ENCODE assay signal across 9 mouse cellular contexts in the genomic region with DNA sequence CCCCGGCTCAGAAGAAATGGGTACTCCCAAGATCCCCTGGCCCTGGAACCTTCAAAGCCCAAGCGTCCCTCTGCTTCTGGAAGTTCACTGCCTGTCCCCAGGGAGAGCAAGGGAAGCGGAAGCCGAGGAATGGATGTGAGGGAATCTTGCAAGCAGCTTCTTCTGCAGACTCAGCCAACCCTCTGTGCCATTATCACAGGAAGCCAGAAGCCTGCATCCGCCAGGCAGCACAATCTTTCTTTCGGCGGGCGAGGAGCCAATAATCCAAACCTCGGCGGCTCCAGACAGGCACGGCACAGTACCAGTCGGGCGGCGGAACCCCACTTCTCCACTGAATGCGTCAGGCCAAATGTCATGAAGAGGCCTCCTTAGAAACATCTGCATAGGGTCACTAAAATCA. TPM values are rescaled to one million over a fixed set of nuclear protein-coding genes. Genes with fewer than 3 reads are reported as not detected.
DNase-seq lines count a peak whose midpoint lies in the region; ATAC-seq and TF ChIP-seq lines count a peak whose summit lies in the region.
"Had no signal": no experiment of that assay in that cellular context is flagged by ENCODE, and none has a peak within 500 bp of the region (broad histone marks: within the 10 kb centered on the region; RNA-seq: fewer than 3 reads in every experiment).

No protein-coding gene starts in this region.

- H3K9me3 ChIP-seq in forebrain, postnatal 0 days (ENCODE audit: low read length): no peaks in the 10 kb centered on the region
- no peaks in the 10 kb centered on the region for H3K9me3 ChIP-seq in intestine, postnatal 0 days (ENCODE audit: control insufficient read depth)
- H3K9me3 ChIP-seq in liver, embryonic 12.5 days (replicated peaks): no peaks in the 10 kb centered on the region

- no peak overlapping the region; the same call in 1 of the 2 replicates for H3K9ac ChIP-seq in forebrain, postnatal 0 days
- H3K9ac ChIP-seq in intestine, postnatal 0 days (ENCODE audit: low read depth, low read length): no peak overlapping the region
- H3K9ac ChIP-seq in liver, embryonic 12.5 days: no peak overlapping the region

- H3K27ac ChIP-seq in forebrain, postnatal 0 days (ENCODE audit: low read depth, low read length): peak overlapping the region; percentile 42
- peak overlapping the region; percentile 1 for H3K27ac ChIP-seq in intestine, postnatal 0 days (ENCODE audit: low read depth, low read length)
- peak overlapping the region; percentile 46 for H3K27ac ChIP-seq in liver, embryonic 12.5 days

- no peak overlapping the region for H3K4me3 ChIP-seq in forebrain, postnatal 0 days (ENCODE audit: low read depth, low read length)
- no peak overlapping the region for H3K4me3 ChIP-seq in intestine, postnatal 0 days (ENCODE audit: low read depth, low read length)
- H3K4me3 ChIP-seq in liver, embryonic 12.5 days: no peak overlapping the region
- H3K4me3 ChIP-seq: erythroblast, embryonic 14.5 days had no signal

- no peak for DNase-seq in frontal cortex, postnatal 25 days (ENCODE audit: low spot score in 2 of 2)
- peak; percentile 78 for DNase-seq in adrenal gland, postnatal 14 days
- peak; percentile 71 for DNase-seq in forebrain, postnatal 0 days
- peak; percentile 69 for DNase-seq in right cerebral cortex, postnatal 4 days
- no peak for DNase-seq in spleen, postnatal 10 days (ENCODE audit: low spot score in 2 of 2)

- peak overlapping the region; percentile 7 for H3K4me2 ChIP-seq in forebrain, postnatal 0 days (ENCODE audit: low read depth)
- H3K4me2 ChIP-seq in intestine, postnatal 0 days (replicated peaks; ENCODE audit: low read depth): peak overlapping the region; percentile 21; the same call in 1 of the 2 replicates
- H3K4me2 ChIP-seq in liver, embryonic 12.5 days: peak overlapping the region; percentile 23

- ATAC-seq in frontal cortex, adult (ENCODE audit: low TSS enrichment): peak; percentile 61
- peak; percentile 39 for ATAC-seq in forebrain, postnatal 0 days
- ATAC-seq in intestine, postnatal 0 days: no peak
- ATAC-seq in liver, embryonic 12.5 days: no peak

- peaks cover 43% of the 10 kb centered on the region for H3K4me1 ChIP-seq in forebrain, postnatal 0 days (ENCODE audit: insufficient read depth)
- H3K4me1 ChIP-seq in intestine, postnatal 0 days (replicated peaks; ENCODE audit: control insufficient read depth, insufficient read depth, low read length): peaks cover 26% of the 10 kb centered on the region
- peaks cover 58% of the 10 kb centered on the region for H3K4me1 ChIP-seq in liver, embryonic 12.5 days

- 43% methylated on average over 15 of the region's 15 CpGs for WGBS in forebrain, postnatal 0 days
- 62% methylated on average over 15 of the region's 15 CpGs for WGBS in intestine, postnatal 0 days
- WGBS in liver, embryonic 12.5 days (ENCODE audit: insufficient replicate concordance): 38% methylated on average over 15 of the region's 15 CpGs

- no peaks in the 10 kb centered on the region for H3K36me3 ChIP-seq in forebrain, postnatal 0 days (ENCODE audit: insufficient read depth)
- no peaks in the 10 kb centered on the region for H3K36me3 ChIP-seq in intestine, postnatal 0 days (ENCODE audit: control insufficient read depth, insufficient read depth)
- H3K36me3 ChIP-seq in liver, embryonic 12.5 days: no peaks in the 10 kb centered on the region

- H3K27me3 ChIP-seq in forebrain, postnatal 0 days (ENCODE audit: insufficient read depth, low read length): no peaks in the 10 kb centered on the region
- H3K27me3 ChIP-seq in intestine, postnatal 0 days (replicated peaks; ENCODE audit: control insufficient read depth, insufficient read depth, low read length): no peaks in the 10 kb centered on the region
- peaks cover 10% of the 10 kb centered on the region; the same call in 1 of the 2 replicates for H3K27me3 ChIP-seq in liver, embryonic 12.5 days (replicated peaks)

- no peak for TF ChIP-seq CTCF in forebrain, postnatal 0 days (IDR thresholded peaks at IDR 0.05; ENCODE audit: low read depth)
- TF ChIP-seq CTCF in intestine, postnatal 0 days (IDR thresholded peaks at IDR 0.05; ENCODE audit: low read depth): no peak

RNA-seq across cellular contexts. Expression of gene Ptk7, which starts 8.0 kb away (rescaled TPM):
- 13.8 and 16.0 TPM in 2 replicates for total RNA-seq in adrenal gland, postnatal 14 days (2021)
- total RNA-seq in forebrain, postnatal 0 days (2014; rRNA removed): 42.4 and 56.6 TPM in 2 replicates
- 18.9 and 19.7 TPM in 2 replicates for polyA plus RNA-seq in forebrain, postnatal 0 days (2015; fragmentation: Nextera tagmentation; extraction: Ambion mirVana)
- polyA plus RNA-seq in intestine, postnatal 0 days (2015; fragmentation: Nextera tagmentation; extraction: Ambion mirVana): 13.7 and 14.7 TPM in 2 replicates
- polyA plus RNA-seq in liver, embryonic 12.5 days (2016; fragmentation: Nextera tagmentation; extraction: Ambion mirVana): 16.8 and 17.7 TPM in 2 replicates

RNA-seq across cellular contexts. Expression of gene Klc4, which starts 24.5 kb away (rescaled TPM):
- total RNA-seq in adrenal gland, postnatal 14 days (2021): 32.3 and 34.7 TPM in 2 replicates
- total RNA-seq in forebrain, postnatal 0 days (2014; rRNA removed): 31.2 and 32.7 TPM in 2 replicates
- polyA plus RNA-seq in forebrain, postnatal 0 days (2015; fragmentation: Nextera tagmentation; extraction: Ambion mirVana): 20.3 and 21.3 TPM in 2 replicates
- 102 and 107 TPM in 2 replicates for polyA plus RNA-seq in intestine, postnatal 0 days (2015; fragmentation: Nextera tagmentation; extraction: Ambion mirVana)
- polyA plus RNA-seq in liver, embryonic 12.5 days (2016; fragmentation: Nextera tagmentation; extraction: Ambion mirVana): 6.3 and 6.6 TPM in 2 replicates

RNA-seq across cellular contexts. Expression of gene Mrpl2, which starts 24.7 kb away (rescaled TPM):
- total RNA-seq in adrenal gland, postnatal 14 days (2021): 127 and 134 TPM in 2 replicates
- total RNA-seq in forebrain, postnatal 0 days (2014; rRNA removed): 51.4 and 62.9 TPM in 2 replicates
- polyA plus RNA-seq in forebrain, postnatal 0 days (2015; fragmentation: Nextera tagmentation; extraction: Ambion mirVana): 96.2 and 111 TPM in 2 replicates
- polyA plus RNA-seq in intestine, postnatal 0 days (2015; fragmentation: Nextera tagmentation; extraction: Ambion mirVana): 138 and 139 TPM in 2 replicates
- 95.0 and 106 TPM in 2 replicates for polyA plus RNA-seq in liver, embryonic 12.5 days (2016; fragmentation: Nextera tagmentation; extraction: Ambion mirVana)

RNA-seq across cellular contexts. Expression of gene Cul7, which starts 28.8 kb away (rescaled TPM):
- total RNA-seq in adrenal gland, postnatal 14 days (2021): 45.5 and 52.3 TPM in 2 replicates
- 77.0 and 89.9 TPM in 2 replicates for total RNA-seq in forebrain, postnatal 0 days (2014; rRNA removed)
- polyA plus RNA-seq in forebrain, postnatal 0 days (2015; fragmentation: Nextera tagmentation; extraction: Ambion mirVana): 20.6 and 24.0 TPM in 2 replicates
- polyA plus RNA-seq in intestine, postnatal 0 days (2015; fragmentation: Nextera tagmentation; extraction: Ambion mirVana): 18.0 and 19.2 TPM in 2 replicates
- 16.9 and 18.3 TPM in 2 replicates for polyA plus RNA-seq in liver, embryonic 12.5 days (2016; fragmentation: Nextera tagmentation; extraction: Ambion mirVana)

RNA-seq across cellular contexts. Expression of gene Rrp36, which starts 52.8 kb away (rescaled TPM):
- total RNA-seq in adrenal gland, postnatal 14 days (2021): 23.7 and 25.7 TPM in 2 replicates
- 29.7 and 31.1 TPM in 2 replicates for total RNA-seq in forebrain, postnatal 0 days (2014; rRNA removed)
- 39.4 and 52.1 TPM in 2 replicates for polyA plus RNA-seq in forebrain, postnatal 0 days (2015; fragmentation: Nextera tagmentation; extraction: Ambion mirVana)
- 49.0 and 55.6 TPM in 2 replicates for polyA plus RNA-seq in intestine, postnatal 0 days (2015; fragmentation: Nextera tagmentation; extraction: Ambion mirVana)
- 37.0 and 37.3 TPM in 2 replicates for polyA plus RNA-seq in liver, embryonic 12.5 days (2016; fragmentation: Nextera tagmentation; extraction: Ambion mirVana)

Comparison
In these comparisons a context has a peak if more than half of its experiments do, and no peak if none do; other contexts are left out.
1. ATAC-seq: peak in frontal cortex, adult (single experiment) and forebrain, postnatal 0 days (single experiment); none in intestine, postnatal 0 days (single experiment) and liver, embryonic 12.5 days (single experiment).
2. DNase-seq: peak in adrenal gland, postnatal 14 days (single experiment), forebrain, postnatal 0 days (single experiment) and right cerebral cortex, postnatal 4 days (single experiment); none in frontal cortex, postnatal 25 days (0 of 2) and spleen, postnatal 10 days (0 of 2).
3. Peak in every context shown above with its lines, with median percentiles within 50 percentile points of each other: H3K27ac ChIP-seq and H3K4me2 ChIP-seq.